Mouse (Mus musculus) C3H10T1/2 (cell line): ENCODE results near the gene Smtnl2. TPM values are rescaled to one million over a fixed set of nuclear protein-coding genes. Genes with fewer than 3 reads are reported as not detected.

Experiments used
- polyA plus RNA-seq, 2 experiments: library from polyadenylated mRNA; unstranded; fragments of >200 nt; fragmentation: generic; extraction: Trizol; gene quantifications; one replicate each; pipeline ENCODE4 v1.2.1; 2012; ENCODE audit warnings: missing spikeins in 2 of 2

Smtnl2 gene
- under 1 TPM; 0.01 to 0.06 TPM for polyA plus RNA-seq

DNA sequence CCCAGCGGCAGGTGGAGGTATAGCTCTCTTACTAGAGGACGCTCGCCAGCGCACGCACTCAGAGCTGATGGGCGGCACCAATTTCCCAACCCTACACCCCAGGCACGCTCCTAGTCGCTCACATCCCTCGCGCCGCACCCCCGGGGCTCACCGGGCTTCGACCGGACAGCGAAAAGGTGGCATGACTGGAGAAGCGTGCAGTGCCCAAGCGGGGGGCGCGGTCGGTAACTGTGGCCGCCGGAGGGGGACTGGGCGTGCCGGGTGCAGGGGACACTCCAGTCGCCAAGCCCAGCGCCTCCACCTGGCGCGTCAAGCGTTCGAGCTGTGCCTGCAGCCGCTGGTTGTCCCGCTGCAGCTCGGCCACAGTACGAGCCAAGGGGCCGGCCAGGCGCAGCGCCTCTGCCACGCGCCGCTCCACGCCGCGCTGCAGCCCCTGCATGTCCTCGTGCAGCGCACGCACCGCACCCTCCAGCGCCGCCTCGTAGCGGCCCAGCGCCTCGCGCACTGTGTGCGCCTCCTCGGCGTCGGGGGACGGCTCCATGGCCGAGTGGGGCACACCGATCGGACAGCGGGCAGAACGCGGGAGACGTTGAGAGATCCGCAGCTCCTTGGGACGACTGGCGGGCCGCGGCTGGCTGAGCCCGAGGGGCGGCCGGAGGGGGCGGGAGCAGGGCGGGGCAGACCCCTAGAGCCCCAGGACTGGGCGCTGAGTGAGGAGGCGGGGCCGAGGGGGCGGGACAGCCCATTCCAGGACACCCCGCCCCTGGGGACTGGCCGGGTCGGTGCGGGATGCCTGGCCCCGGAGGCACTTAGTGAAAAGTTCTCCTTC is at the start of gene Smtnl2:
Smtnl2 (minus strand) TSS at position 621 of the 829 bp plus-strand sequence.

DNA sequence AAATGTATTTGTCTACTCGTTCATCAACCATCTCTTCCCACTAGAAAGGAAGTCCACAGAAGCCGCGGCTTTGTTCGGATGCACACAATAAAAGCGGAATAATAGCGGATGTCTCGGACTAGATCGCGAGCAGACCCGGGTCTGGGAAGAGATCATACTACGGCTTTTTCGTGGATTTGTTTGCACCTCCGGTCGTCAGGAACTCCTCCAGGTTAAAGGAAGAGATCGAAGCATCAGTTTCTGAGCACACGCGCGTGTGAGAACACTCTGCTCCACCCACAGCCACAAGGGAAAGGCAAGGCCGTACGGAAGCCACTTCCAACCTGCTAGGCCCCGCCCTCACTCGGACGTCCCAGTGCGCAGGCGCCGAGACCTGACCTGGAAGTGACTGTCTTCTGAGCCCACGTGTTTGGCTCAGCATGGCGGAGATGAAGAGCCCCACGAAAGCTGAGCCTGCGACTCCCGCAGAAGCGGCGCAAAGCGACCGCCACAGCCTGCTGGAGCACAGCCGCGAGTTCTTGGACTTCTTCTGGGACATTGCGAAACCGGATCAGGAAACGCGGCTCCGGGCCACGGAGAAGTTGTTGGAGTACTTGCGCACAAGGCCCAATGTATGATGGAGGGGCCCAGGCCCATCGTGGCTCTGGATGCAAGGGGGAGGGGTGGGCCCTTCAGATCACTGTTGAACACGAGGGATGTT is 29.6 kb upstream of the Smtnl2 start, which contains the start of gene Mybbp1a:
Mybbp1a (plus strand) TSS at position 391 of the 700 bp plus-strand sequence.

GRCm38 (mm10) chr11:72434963-72435693 is 23.6 kb upstream of the Smtnl2 start, which contains the start of gene Ggt6:
Gene Ggt6, plus strand, starts transcription at chr11:72435526.

GRCm38 (mm10) chr11:72362347-72362741 is 49.2 kb downstream of the Smtnl2 start, which contains the start of gene Tekt1:
Gene Tekt1, minus strand, starts transcription at chr11:72362442.

Other genes starting within 250 kb of the Smtnl2 start
- gene Gm43951, start 204.9 kb downstream of the Smtnl2 start, polyA plus RNA-seq, result under 1 TPM; 0.02 to 0.51 TPM
- 1 to 10 TPM in 1 of 2 experiments, under 1 TPM in 1; 0.66 to 5.7 TPM for gene 4933427D14Rik, start 204.3 kb downstream of the Smtnl2 start, polyA plus RNA-seq
- 100 to 1,000 TPM in 1 of 2 experiments, 10 to 100 TPM in 1; 33.7 to 153 TPM for gene Txndc17, start 204.2 kb downstream of the Smtnl2 start, polyA plus RNA-seq
- gene Med31, start 196.1 kb downstream of the Smtnl2 start, polyA plus RNA-seq, result 10 to 100 TPM in 1 of 2 experiments, 1 to 10 TPM in 1; 3.2 to 18.8 TPM
- not detected for gene Slc13a5, start 144.5 kb downstream of the Smtnl2 start, polyA plus RNA-seq
- gene Xaf1, start 110.1 kb downstream of the Smtnl2 start, polyA plus RNA-seq, result 10 to 100 TPM in 1 of 2 experiments, 1 to 10 TPM in 1; 2.1 to 28.9 TPM
- not detected for gene Fbxo39, start 97.3 kb downstream of the Smtnl2 start, polyA plus RNA-seq
- not detected for gene Tekt1, start 49.3 kb downstream of the Smtnl2 start, polyA plus RNA-seq
- under 1 TPM in 1 of 2 experiments, not detected in 1; 0.15 TPM for gene Ggt6, start 23.8 kb upstream of the Smtnl2 start, polyA plus RNA-seq
- 100 to 1,000 TPM in 1 of 2 experiments, 10 to 100 TPM in 1; 97.3 to 256 TPM for gene Mybbp1a, start 29.6 kb upstream of the Smtnl2 start, polyA plus RNA-seq
- under 1 TPM; 0.07 to 0.46 TPM for gene Spns2, start 78.2 kb upstream of the Smtnl2 start, polyA plus RNA-seq
- gene Spns3, start 138.8 kb upstream of the Smtnl2 start, polyA plus RNA-seq, result under 1 TPM; 0.22 to 0.59 TPM
- 1 to 10 TPM; 1.1 to 7.1 TPM for gene Ube2g1, start 195.6 kb upstream of the Smtnl2 start, polyA plus RNA-seq